Mouse (Mus musculus) large intestine, adult 2 months (tissue): ENCODE results near the gene Myo10. TPM values are rescaled to one million over a fixed set of nuclear protein-coding genes. Genes with fewer than 3 reads are reported as not detected.

Experiments used
- DNase-seq: peaks from one replicate; pipeline ENCODE4 v3.0.0-alpha.2; 2012; ENCODE audit warnings: low read depth, low spot score
- WGBS: fragments of 180-500 bp; shearing (Covaris S2); methylation state at CpG from one replicate; pipeline ENCODE4 v1.1.7; 2018; 5-methylcytosine and 5-hydroxymethylcytosine counted together
- polyA plus RNA-seq: library from polyadenylated mRNA; depleted of rRNA; stranded (reverse); fragments of >200 nt; gene quantifications from 2 replicates; pipeline ENCODE4 v1.2.3, GENCODE M21; 2012

Gene Myo10
- polyA plus RNA-seq, 1 experiment: 13.8 TPM

GRCm38 (mm10) chr15:25781053-25781452, 158.7 kb downstream of the Myo10 start:
- no peak for DNase-seq
- 93% methylated on average over 33 of the region's 33 CpGs for WGBS

- no peak for DNase-seq
- 87% methylated on average over 35 of the region's 35 CpGs for WGBS
Observed at GRCm38 (mm10) chr15:25785456-25786390, 163.4 kb downstream of the Myo10 start.

GRCm38 (mm10) chr15:25787406-25787805, 165.1 kb downstream of the Myo10 start:
- WGBS: 84% methylated on average over 9 of the region's 9 CpGs
- DNase-seq: no peak

GRCm38 (mm10) chr15:25787965-25788364, 165.6 kb downstream of the Myo10 start:
- 91% methylated on average over 8 of the region's 8 CpGs for WGBS

GRCm38 (mm10) chr15:25788565-25788964, 166.2 kb downstream of the Myo10 start:
- no peak for DNase-seq
- 87% methylated on average over 7 of the region's 7 CpGs for WGBS

More at GRCm38 (mm10) chr15:25787965-25788364, 165.6 kb downstream of the Myo10 start:
- DNase-seq: no peak

GRCm38 (mm10) chr15:25789241-25789640, 166.9 kb downstream of the Myo10 start:
- no peak for DNase-seq
- 81% methylated on average over 10 of the region's 10 CpGs for WGBS

GRCm38 (mm10) chr15:25791660-25792353, 169.5 kb downstream of the Myo10 start:
- WGBS: 81% methylated on average over 8 of the region's 8 CpGs
- DNase-seq: no peak

GRCm38 (mm10) chr15:25794123-25794522, 171.8 kb downstream of the Myo10 start:
- DNase-seq: no peak
- 80% methylated on average over 8 of the region's 8 CpGs for WGBS

- no peak for DNase-seq
- WGBS: 95% methylated on average over 9 of the region's 9 CpGs
Observed at GRCm38 (mm10) chr15:25795496-25795895, 173.2 kb downstream of the Myo10 start.

- no peak for DNase-seq
- 60% methylated on average over 3 of the region's 3 CpGs for WGBS
Observed at GRCm38 (mm10) chr15:25796353-25796752, 174.0 kb downstream of the Myo10 start.

- DNase-seq: no peak
- WGBS: 91% methylated on average over 8 of the region's 8 CpGs
Observed at GRCm38 (mm10) chr15:25797179-25797578, 174.9 kb downstream of the Myo10 start.

- 87% methylated on average over 1 of the region's 1 CpGs for WGBS
- no peak for DNase-seq
Observed at GRCm38 (mm10) chr15:25797888-25798287, 175.6 kb downstream of the Myo10 start.

GRCm38 (mm10) chr15:25801726-25802125, 179.4 kb downstream of the Myo10 start:
- WGBS: 84% methylated on average over 5 of the region's 5 CpGs
- DNase-seq: no peak

GRCm38 (mm10) chr15:25802194-25802593, 179.9 kb downstream of the Myo10 start:
- no peak for DNase-seq
- WGBS: 78% methylated on average over 8 of the region's 8 CpGs

GRCm38 (mm10) chr15:25803111-25803510, 180.8 kb downstream of the Myo10 start:
- no peak for DNase-seq
- WGBS: 89% methylated on average over 15 of the region's 15 CpGs

GRCm38 (mm10) chr15:25805336-25806110, 183.2 kb downstream of the Myo10 start:
- WGBS: 65% methylated on average over 21 of the region's 21 CpGs
- no peak for DNase-seq

GRCm38 (mm10) chr15:25806363-25806762, 184.0 kb downstream of the Myo10 start:
- 49% methylated on average over 17 of the region's 17 CpGs for WGBS
- DNase-seq: no peak

GRCm38 (mm10) chr15:25806878-25807277, 184.6 kb downstream of the Myo10 start:
- no peak for DNase-seq
- 32% methylated on average over 9 of the region's 9 CpGs for WGBS

GRCm38 (mm10) chr15:25808677-25809460, 186.5 kb downstream of the Myo10 start:
- 48% methylated on average over 20 of the region's 20 CpGs for WGBS
- no peak for DNase-seq
